Mouse (Mus musculus): ENCODE measurements around the gene Grasp. TPM values are rescaled to one million over a fixed set of nuclear protein-coding genes. Genes with fewer than 3 reads are reported as not detected.

Gene Grasp
- total RNA-seq (2017) = 0.81 and 0.98 TPM in 2 replicates

DNA sequence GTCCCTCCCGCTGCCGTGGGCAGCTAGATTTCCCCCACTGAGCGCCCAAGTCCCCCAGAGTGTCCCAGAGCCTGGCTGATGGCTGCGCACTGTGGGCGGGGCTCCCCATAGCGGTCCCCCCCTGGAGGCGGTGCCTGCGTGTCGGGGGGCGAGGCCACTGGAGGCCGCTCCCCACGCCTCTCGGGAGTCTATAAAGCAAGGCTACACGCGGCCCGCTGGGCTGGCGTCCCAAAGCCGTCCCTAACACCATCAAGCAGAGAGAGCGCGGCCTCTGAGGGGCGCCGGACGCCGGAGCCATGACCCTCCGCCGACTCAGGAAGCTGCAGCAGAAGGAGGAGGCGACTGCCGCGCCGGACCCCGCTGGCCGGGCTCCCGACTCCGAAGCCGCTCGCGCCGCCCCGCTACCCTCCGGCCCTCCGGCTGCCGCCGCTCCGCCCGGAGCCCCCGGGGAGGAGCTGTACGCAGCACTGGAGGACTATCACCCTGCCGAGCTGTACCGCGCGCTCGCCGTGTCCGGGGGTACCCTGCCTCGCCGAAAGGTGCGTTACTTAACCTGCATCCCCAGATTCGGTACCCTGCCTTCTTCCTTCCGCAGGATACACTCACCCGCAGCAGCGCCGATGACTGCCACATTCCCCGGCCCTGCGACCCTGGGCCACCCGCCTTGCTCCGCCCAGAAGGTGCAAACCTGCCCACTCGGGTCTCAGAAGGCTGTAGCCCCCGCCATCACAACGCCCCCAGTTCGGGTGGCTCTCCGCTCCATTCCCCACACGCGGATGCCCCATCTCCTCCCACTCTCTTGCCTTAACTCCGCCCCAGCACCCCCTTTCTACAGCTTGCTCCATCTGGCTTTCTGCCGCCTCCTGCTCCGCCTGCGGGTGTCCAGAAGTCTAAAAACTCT, at the start of gene Grasp:
TSS of gene Grasp (plus strand) at position 183 of the 901 bp plus-strand sequence.
- peak; percentile 61 for ATAC-seq (ENCODE audit: extremely low read depth, insufficient number of reproducible peaks, low FRiP score, poor library complexity, severe bottlenecking)

GRCm38 (mm10) chr15:101174294-101175130, 49.5 kb upstream of the Grasp start:
- no peak for ATAC-seq (ENCODE audit: extremely low read depth, insufficient number of reproducible peaks, low FRiP score, poor library complexity, severe bottlenecking)

- ATAC-seq (ENCODE audit: extremely low read depth, insufficient number of reproducible peaks, low FRiP score, poor library complexity, severe bottlenecking) = no peak
These were observed 48.9 kb upstream of the Grasp start for GRCm38 (mm10) chr15:101175131-101175460.

DNA sequence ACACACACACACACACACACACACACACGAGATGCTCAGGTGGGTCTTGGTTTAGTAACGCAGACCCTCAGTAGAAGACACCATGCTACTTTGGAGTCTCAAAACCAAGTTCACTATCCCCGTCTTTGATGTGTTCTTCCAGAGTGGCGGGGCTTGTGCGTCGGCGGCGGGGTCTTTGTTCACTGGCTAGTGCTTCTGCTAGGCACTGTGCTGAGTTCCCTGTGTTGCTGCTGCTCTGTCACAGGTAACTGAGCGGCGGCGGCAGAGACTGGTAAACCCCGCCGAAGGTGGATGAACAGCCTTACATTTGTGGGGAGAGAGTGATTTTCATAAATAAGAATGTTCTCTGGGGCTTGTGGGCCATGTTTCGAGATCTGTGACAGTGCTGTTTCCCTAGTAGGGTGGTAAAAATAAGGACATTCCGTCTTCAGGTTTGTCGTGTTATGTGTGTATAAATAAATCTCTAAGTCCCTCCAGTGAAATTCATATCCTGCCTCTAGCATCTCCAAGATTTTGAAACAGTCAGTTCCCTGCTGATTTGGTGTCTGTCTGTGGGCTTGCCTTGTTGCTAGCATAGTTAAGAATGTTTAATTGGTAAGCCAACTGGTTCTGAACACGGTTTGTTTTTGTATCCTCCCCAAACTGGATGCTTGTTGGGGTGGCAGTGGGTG, 48.2 kb upstream of the Grasp start:
- no peak for ATAC-seq (ENCODE audit: extremely low read depth, insufficient number of reproducible peaks, low FRiP score, poor library complexity, severe bottlenecking)

DNA sequence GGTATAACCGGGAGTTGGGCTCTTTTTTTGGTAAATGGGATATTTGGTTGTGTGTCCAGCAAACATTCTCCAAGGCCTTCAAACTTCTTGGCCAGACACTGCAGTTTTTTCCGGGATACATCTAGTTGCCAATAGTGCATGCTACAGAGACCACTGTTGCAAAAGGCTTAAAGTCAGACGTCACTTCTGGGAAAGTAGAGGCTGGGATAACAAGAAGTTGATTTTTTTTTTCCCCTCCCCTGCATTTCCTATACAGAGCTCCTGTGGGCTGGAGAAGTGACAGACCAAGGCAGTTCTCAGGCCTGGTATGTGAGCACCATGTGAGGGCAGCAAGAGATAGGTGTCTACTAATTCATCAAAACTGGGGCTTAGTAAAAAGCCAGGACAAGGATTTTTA, 47.7 kb upstream of the Grasp start:
- ATAC-seq (ENCODE audit: extremely low read depth, insufficient number of reproducible peaks, low FRiP score, poor library complexity, severe bottlenecking) = no peak

DNA sequence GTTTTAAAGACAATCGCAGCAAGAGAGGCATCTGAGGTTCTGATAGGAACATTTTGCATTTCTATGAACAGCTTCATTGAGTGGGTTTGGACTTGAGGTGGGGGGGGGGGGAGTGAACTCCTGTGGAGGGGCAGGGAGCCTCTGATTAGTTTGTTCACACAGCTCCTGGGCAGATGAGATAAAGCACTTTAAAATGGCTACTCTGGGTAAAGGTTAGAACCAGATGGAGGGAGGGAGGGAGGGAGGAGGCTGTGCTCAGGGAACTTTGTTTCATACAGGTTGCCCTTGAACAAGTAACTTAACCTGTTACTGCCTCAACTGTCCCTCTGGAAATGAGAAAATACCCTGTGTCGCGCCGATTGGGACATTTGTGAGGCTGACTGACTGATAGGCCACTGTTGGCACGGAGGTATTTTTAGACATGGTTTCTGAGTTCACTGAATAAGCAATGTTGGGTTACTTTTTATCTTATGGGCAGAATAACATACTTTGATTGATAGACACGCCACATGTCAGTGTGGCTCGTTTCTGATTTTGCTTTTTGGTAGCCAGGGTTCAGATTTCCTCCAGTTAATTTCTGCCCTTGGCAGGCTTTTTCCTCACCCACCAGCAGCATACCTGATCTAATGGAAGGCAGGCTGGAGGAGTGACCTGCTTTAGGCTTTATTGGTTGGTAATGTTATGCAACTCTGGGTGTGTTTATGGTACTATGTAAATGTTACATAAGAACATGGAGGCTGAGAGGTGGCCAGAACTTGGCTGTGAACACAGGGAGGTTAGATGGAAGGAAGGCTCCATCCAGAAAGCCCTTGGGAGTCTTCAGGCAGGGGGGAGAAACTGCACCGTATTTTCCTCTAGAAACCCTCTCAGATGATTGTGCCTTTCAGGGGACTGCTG, 46.9 kb upstream of the Grasp start:
- no peak for ATAC-seq (ENCODE audit: extremely low read depth, insufficient number of reproducible peaks, low FRiP score, poor library complexity, severe bottlenecking)

DNA sequence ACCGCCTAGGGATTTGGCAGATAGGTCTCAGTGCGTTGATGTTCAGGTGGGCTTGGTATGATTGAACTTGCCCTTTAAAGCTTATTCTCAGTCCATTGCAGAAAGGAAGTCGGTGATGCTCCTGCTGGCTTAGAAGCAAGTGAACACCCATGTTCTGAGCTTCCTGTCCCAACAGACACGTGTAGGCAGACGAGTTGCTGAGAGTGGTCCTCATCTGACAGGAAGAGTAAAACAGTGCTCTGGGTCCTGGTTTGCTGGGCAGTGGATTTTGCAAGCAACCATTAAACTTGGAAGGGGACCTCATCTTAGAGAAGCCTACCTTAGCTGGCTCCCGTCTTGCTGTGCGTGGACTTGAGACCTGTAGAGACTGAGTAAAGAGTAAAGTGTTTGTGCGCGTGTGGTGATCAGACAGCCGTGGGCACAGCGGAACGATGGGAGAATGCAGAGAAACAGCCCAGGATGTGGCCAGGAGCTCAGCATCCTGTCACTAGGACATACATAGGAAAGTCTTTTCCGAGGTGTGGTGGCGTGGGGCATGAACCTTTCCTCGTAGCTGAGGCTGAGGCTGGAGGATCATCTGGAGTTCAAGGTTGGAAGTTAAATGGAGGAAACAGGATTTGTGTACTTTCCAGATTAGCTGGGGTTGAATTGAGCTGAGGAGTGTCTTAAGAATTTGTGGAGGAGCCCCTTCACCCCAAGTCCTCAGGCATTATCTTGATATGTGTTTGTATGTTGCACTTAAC, 43.5 kb upstream of the Grasp start:
- ATAC-seq (ENCODE audit: extremely low read depth, insufficient number of reproducible peaks, low FRiP score, poor library complexity, severe bottlenecking) = 0 out of 2 replicates have a peak, but pooled peaks have one; percentile 17

DNA sequence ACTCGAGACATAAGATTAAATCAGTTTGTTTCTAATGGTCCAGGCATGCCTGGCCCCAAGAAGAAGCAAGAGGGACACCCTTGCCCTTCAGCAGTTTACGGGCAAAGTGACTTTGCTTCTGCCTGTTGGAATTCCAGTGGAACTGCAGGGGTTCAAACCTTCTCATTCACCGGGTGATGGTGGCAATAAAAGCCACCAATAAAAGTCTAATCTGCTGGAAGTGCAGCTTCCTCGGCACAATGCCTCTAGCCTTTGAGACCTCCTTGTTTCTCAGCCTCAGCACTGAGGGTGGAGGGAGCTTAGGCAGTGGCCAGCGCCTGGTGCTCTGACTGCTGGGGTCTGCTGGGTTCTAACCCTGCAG, 42.9 kb upstream of the Grasp start:
- no peak for ATAC-seq (ENCODE audit: extremely low read depth, insufficient number of reproducible peaks, low FRiP score, poor library complexity, severe bottlenecking)

- ATAC-seq (ENCODE audit: extremely low read depth, insufficient number of reproducible peaks, low FRiP score, poor library complexity, severe bottlenecking) = no peak
These were observed 42.5 kb upstream of the Grasp start for GRCm38 (mm10) chr15:101181500-101181899.

GRCm38 (mm10) chr15:101182676-101183075, 41.3 kb upstream of the Grasp start:
- no peak for ATAC-seq (ENCODE audit: extremely low read depth, insufficient number of reproducible peaks, low FRiP score, poor library complexity, severe bottlenecking)

DNA sequence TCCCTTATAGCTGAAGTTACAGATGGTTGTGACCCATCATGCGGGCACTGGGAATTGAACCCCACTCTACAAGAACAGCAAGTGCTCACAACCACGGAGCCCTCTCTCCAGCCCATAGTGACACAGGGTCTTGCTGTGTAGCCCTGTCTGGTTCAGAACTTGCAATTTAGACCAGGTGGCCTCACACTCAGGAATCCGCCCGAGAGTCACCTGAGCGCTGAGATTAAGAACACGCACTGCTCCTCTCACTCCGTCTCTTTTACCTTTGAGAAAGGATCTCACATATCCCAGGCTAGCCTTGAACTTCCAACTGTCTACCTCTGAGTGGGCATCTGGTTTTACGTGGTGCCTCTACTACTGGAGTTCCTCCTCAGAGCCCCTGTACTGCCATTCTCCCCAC, 39.7 kb upstream of the Grasp start:
- ATAC-seq (ENCODE audit: extremely low read depth, insufficient number of reproducible peaks, low FRiP score, poor library complexity, severe bottlenecking) = no peak

- no peak for ATAC-seq (ENCODE audit: extremely low read depth, insufficient number of reproducible peaks, low FRiP score, poor library complexity, severe bottlenecking)
These were observed 38.4 kb upstream of the Grasp start for GRCm38 (mm10) chr15:101185549-101185948.

DNA sequence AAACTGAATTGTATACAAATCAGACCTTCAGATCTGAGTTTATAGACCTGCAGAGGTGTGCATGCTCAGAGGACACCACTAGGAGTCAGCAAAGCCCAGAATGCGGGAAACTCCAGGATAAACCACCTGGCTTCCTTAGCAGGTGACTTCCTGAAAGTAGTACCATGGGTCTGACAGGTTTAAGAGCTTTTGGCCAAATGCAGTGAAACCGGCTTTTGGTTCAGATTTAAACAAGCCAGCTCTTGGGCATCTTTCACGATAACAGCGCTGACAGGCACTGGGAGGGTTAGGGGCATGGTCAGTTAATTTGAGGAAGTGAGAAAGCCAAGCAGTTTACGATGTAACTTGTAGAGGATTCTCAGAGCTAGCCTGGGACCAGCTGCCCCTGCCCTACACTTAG, 36.1 kb upstream of the Grasp start:
- peak; percentile 39; the same call in 1 of the 2 replicates for ATAC-seq (ENCODE audit: extremely low read depth, insufficient number of reproducible peaks, low FRiP score, poor library complexity, severe bottlenecking)

GRCm38 (mm10) chr15:101189981-101190761, 33.8 kb upstream of the Grasp start:
- no peak for ATAC-seq (ENCODE audit: extremely low read depth, insufficient number of reproducible peaks, low FRiP score, poor library complexity, severe bottlenecking)

- ATAC-seq (ENCODE audit: extremely low read depth, insufficient number of reproducible peaks, low FRiP score, poor library complexity, severe bottlenecking) = peak; percentile 54; the same call in 1 of the 2 replicates
These were observed 33.2 kb upstream of the Grasp start for GRCm38 (mm10) chr15:101190762-101191150.

GRCm38 (mm10) chr15:101191459-101192259, 32.3 kb upstream of the Grasp start:
- no peak for ATAC-seq (ENCODE audit: extremely low read depth, insufficient number of reproducible peaks, low FRiP score, poor library complexity, severe bottlenecking)

All from neutrophil, adult 5-6 weeks (primary cell).